In genomic region chr11:97866091-97866888, GRCm38 (mm10) we compare ENCODE assay signal across 34 mouse cellular contexts. TPM values are rescaled to one million over a fixed set of nuclear protein-coding genes. Genes with fewer than 3 reads are reported as not detected.
DNase-seq lines count a peak whose midpoint lies in the region; ATAC-seq and TF ChIP-seq lines count a peak whose summit lies in the region.
"Had no signal": no experiment of that assay in that cellular context is flagged by ENCODE, and none has a peak within 500 bp of the region (broad histone marks: within the 10 kb centered on the region; RNA-seq: fewer than 3 reads in every experiment).

No protein-coding gene starts in this region.

- TF ChIP-seq POLR2A in liver, adult 2 months (IDR thresholded peaks at IDR 0.05; ENCODE audit: extremely low read depth, insufficient read depth, low read length) = no peak

- H3K27ac ChIP-seq in intestine, embryonic 15.5 days = no peak overlapping the region
- H3K27ac ChIP-seq in intestine, postnatal 0 days (ENCODE audit: low read depth, low read length) = no peak overlapping the region
- no peak overlapping the region for H3K27ac ChIP-seq in kidney, embryonic 14.5 days (ENCODE audit: low read depth, low read length)
- no peak overlapping the region for H3K27ac ChIP-seq in liver, adult 2 months (replicated peaks; ENCODE audit: insufficient read depth, low read depth, low read length)
- H3K27ac ChIP-seq in liver, embryonic 12.5 days = no peak overlapping the region
- H3K27ac ChIP-seq: embryonic facial prominence, embryonic 12.5 days; forebrain, embryonic 15.5 days; gastrocnemius, adult 2 months; heart, adult 2 months; hindbrain, embryonic 13.5 days; kidney, postnatal 0 days; limb, embryonic 12.5 days; liver, embryonic 15.5 days; midbrain, embryonic 12.5 days; neural tube, embryonic 12.5 days had no signal

- H3K27me3 ChIP-seq in intestine, embryonic 15.5 days (replicated peaks) = no peaks in the 10 kb centered on the region
- no peaks in the 10 kb centered on the region for H3K27me3 ChIP-seq in intestine, postnatal 0 days (replicated peaks; ENCODE audit: control insufficient read depth, insufficient read depth, low read length)
- H3K27me3 ChIP-seq in kidney, embryonic 14.5 days (ENCODE audit: control insufficient read depth, insufficient read depth, low read length) = no peaks in the 10 kb centered on the region
- H3K27me3 ChIP-seq in liver, adult 2 months (ENCODE audit: control insufficient read depth, insufficient read depth, low read length) = no peaks in the 10 kb centered on the region
- H3K27me3 ChIP-seq in liver, embryonic 12.5 days (replicated peaks) = no peaks in the 10 kb centered on the region
- H3K27me3 ChIP-seq: embryonic facial prominence, embryonic 12.5 days; forebrain, embryonic 15.5 days; heart, embryonic 12.5 days; hindbrain, embryonic 13.5 days; limb, embryonic 12.5 days; liver, embryonic 15.5 days; megakaryocyte, embryonic 14.5 days; midbrain, embryonic 12.5 days; neural tube, embryonic 12.5 days; Patski had no signal

- whole genome bisulfite sequencing in intestine, embryonic 15.5 days = 77% methylated on average over 3 of the region's 3 CpGs
- 60% methylated on average over 3 of the region's 3 CpGs for WGBS in intestine, postnatal 0 days
- WGBS in kidney, embryonic 14.5 days = 95% methylated on average over 3 of the region's 3 CpGs
- 42% methylated on average over 3 of the region's 3 CpGs for WGBS in liver, adult 2 months
- WGBS in liver, embryonic 12.5 days (ENCODE audit: insufficient replicate concordance) = 82% methylated on average over 3 of the region's 3 CpGs

- no peak overlapping the region for H3K9ac ChIP-seq in intestine, embryonic 15.5 days
- no peak overlapping the region for H3K9ac ChIP-seq in intestine, postnatal 0 days (ENCODE audit: low read depth, low read length)
- no peak overlapping the region for H3K9ac ChIP-seq in kidney, embryonic 14.5 days (ENCODE audit: low read depth, low read length)
- no peak overlapping the region for H3K9ac ChIP-seq in liver, adult 2 months (ENCODE audit: low read depth, low read length)
- H3K9ac ChIP-seq in liver, embryonic 12.5 days = no peak overlapping the region
- H3K9ac ChIP-seq: embryonic facial prominence, embryonic 12.5 days; forebrain, embryonic 15.5 days; heart, embryonic 12.5 days; hindbrain, embryonic 13.5 days; limb, embryonic 12.5 days; liver, embryonic 15.5 days; midbrain, embryonic 12.5 days; neural tube, embryonic 12.5 days had no signal

- ATAC-seq in intestine, embryonic 15.5 days = 0 out of 2 replicates have a peak, but pooled peaks have one; percentile 39
- ATAC-seq in intestine, postnatal 0 days = no peak
- ATAC-seq in kidney, embryonic 14.5 days (ENCODE audit: low FRiP score, low TSS enrichment) = no peak
- no peak for ATAC-seq in liver, embryonic 12.5 days
- ATAC-seq: forebrain, embryonic 15.5 days; lung, postnatal 0 days; Patski had no signal

- no peaks in the 10 kb centered on the region for H3K79me2 ChIP-seq in liver, adult 2 months (ENCODE audit: control insufficient read depth, insufficient read depth, low read length)

- TF ChIP-seq CTCF in intestine, postnatal 0 days (IDR thresholded peaks at IDR 0.05; ENCODE audit: low read depth) = no peak
- no peak for TF ChIP-seq CTCF in liver, adult 2 months (IDR thresholded peaks at IDR 0.05; ENCODE audit: low read depth, low read length)

- H3K36me3 ChIP-seq in intestine, embryonic 15.5 days = no peaks in the 10 kb centered on the region
- H3K36me3 ChIP-seq in intestine, postnatal 0 days (ENCODE audit: control insufficient read depth, insufficient read depth) = no peaks in the 10 kb centered on the region
- H3K36me3 ChIP-seq in kidney, embryonic 14.5 days (ENCODE audit: control insufficient read depth, insufficient read depth, low read length) = no peaks in the 10 kb centered on the region
- no peaks in the 10 kb centered on the region for H3K36me3 ChIP-seq in liver, adult 2 months (ENCODE audit: control insufficient read depth, insufficient read depth, low read length)
- H3K36me3 ChIP-seq in liver, embryonic 12.5 days = no peaks in the 10 kb centered on the region
- H3K36me3 ChIP-seq: embryonic facial prominence, embryonic 12.5 days; forebrain, embryonic 15.5 days; G1E; heart, embryonic 12.5 days; hindbrain, embryonic 13.5 days; limb, embryonic 12.5 days; liver, embryonic 15.5 days; midbrain, embryonic 12.5 days; neural tube, embryonic 12.5 days had no signal

- no peaks in the 10 kb centered on the region for H3K4me1 ChIP-seq in intestine, embryonic 15.5 days (replicated peaks)
- no peaks in the 10 kb centered on the region for H3K4me1 ChIP-seq in intestine, postnatal 0 days (replicated peaks; ENCODE audit: control insufficient read depth, insufficient read depth, low read length)
- H3K4me1 ChIP-seq in kidney, embryonic 14.5 days (ENCODE audit: control insufficient read depth, insufficient read depth, low read length) = no peaks in the 10 kb centered on the region
- H3K4me1 ChIP-seq in liver, adult 2 months (ENCODE audit: control insufficient read depth, insufficient read depth, low read length) = peaks cover 4% of the 10 kb centered on the region; the same call in 1 of the 2 replicates
- no peaks in the 10 kb centered on the region for H3K4me1 ChIP-seq in liver, embryonic 12.5 days
- H3K4me1 ChIP-seq: embryonic facial prominence, embryonic 12.5 days; forebrain, embryonic 15.5 days; heart, embryonic 12.5 days; hindbrain, embryonic 13.5 days; limb, embryonic 12.5 days; liver, embryonic 15.5 days; megakaryocyte, embryonic 14.5 days; midbrain, embryonic 12.5 days; neural tube, embryonic 12.5 days had no signal

- H3K4me3 ChIP-seq in intestine, embryonic 15.5 days (replicated peaks) = no peak overlapping the region
- no peak overlapping the region for H3K4me3 ChIP-seq in intestine, postnatal 0 days (ENCODE audit: low read depth, low read length)
- H3K4me3 ChIP-seq in kidney, embryonic 14.5 days (ENCODE audit: low read length) = no peak overlapping the region
- H3K4me3 ChIP-seq in liver, adult 2 months (ENCODE audit: insufficient read depth, low read depth, low read length) = no peak overlapping the region
- no peak overlapping the region for H3K4me3 ChIP-seq in liver, embryonic 12.5 days
- H3K4me3 ChIP-seq: embryonic facial prominence, embryonic 12.5 days; forebrain, embryonic 15.5 days; gastrocnemius, adult 2 months; heart, adult 2 months; heart, embryonic 12.5 days; hindbrain, embryonic 13.5 days; limb, embryonic 12.5 days; liver, embryonic 15.5 days; megakaryocyte, embryonic 14.5 days; midbrain, embryonic 12.5 days; myocyte; neural tube, embryonic 12.5 days had no signal

- peak; percentile 12 for DNase-seq in kidney, postnatal 14 days
- DNase-seq in liver, adult 2 months (ENCODE audit: extremely low read depth, low read depth, low spot score) = peak; percentile 87
- no peak for DNase-seq in gastrocnemius, adult 18-20 months (ENCODE audit: low spot score)
- DNase-seq in right cerebral cortex, postnatal 25 days = no peak
- DNase-seq: adrenal gland, postnatal 14 days; cerebellum, adult 11 months; cerebellum, adult 9-10 months; embryo, embryonic 11 days; gastrocnemius, adult 2 months; gastrocnemius, postnatal 36 days; heart, adult 2 months; heart, postnatal 4 days; lung, postnatal 4 days; right cerebral cortex, adult 18-20 months; right cerebral cortex, postnatal 4 days; thymus, postnatal 4 days had no signal

- no peak overlapping the region for H3K4me2 ChIP-seq in intestine, embryonic 15.5 days (replicated peaks)
- H3K4me2 ChIP-seq in intestine, postnatal 0 days (replicated peaks; ENCODE audit: low read depth) = no peak overlapping the region
- no peak overlapping the region for H3K4me2 ChIP-seq in kidney, embryonic 14.5 days (replicated peaks; ENCODE audit: low read depth, low read length)
- no peak overlapping the region for H3K4me2 ChIP-seq in liver, embryonic 12.5 days
- H3K4me2 ChIP-seq: embryonic facial prominence, embryonic 12.5 days; forebrain, embryonic 15.5 days; heart, embryonic 12.5 days; hindbrain, embryonic 13.5 days; limb, embryonic 12.5 days; liver, embryonic 15.5 days; midbrain, embryonic 12.5 days; neural tube, embryonic 12.5 days had no signal

- no peaks in the 10 kb centered on the region for H3K9me3 ChIP-seq in intestine, embryonic 15.5 days
- no peaks in the 10 kb centered on the region for H3K9me3 ChIP-seq in intestine, postnatal 0 days (ENCODE audit: control insufficient read depth)
- no peaks in the 10 kb centered on the region for H3K9me3 ChIP-seq in kidney, embryonic 14.5 days (ENCODE audit: control insufficient read depth, low read length)
- H3K9me3 ChIP-seq in liver, embryonic 12.5 days (replicated peaks) = no peaks in the 10 kb centered on the region
- H3K9me3 ChIP-seq: embryonic facial prominence, embryonic 12.5 days; forebrain, embryonic 15.5 days; G1E; hindbrain, embryonic 13.5 days; limb, embryonic 12.5 days; liver, embryonic 15.5 days; midbrain, embryonic 12.5 days; neural tube, embryonic 12.5 days had no signal

RNA-seq across cellular contexts. Expression of gene Fbxo47, which starts 17.7 kb away (rescaled TPM):
- 0.65 and 0.68 TPM in 2 replicates for polyA plus RNA-seq in intestine, embryonic 15.5 days (2015; fragmentation: Nextera tagmentation; extraction: Ambion mirVana)
- polyA plus RNA-seq in intestine, postnatal 0 days (2015; fragmentation: Nextera tagmentation; extraction: Ambion mirVana) = 0.64 and 0.83 TPM in 2 replicates
- 0.33 and 0.47 TPM in 2 replicates for polyA plus RNA-seq in kidney, embryonic 14.5 days (2014; fragmentation: Nextera tagmentation; extraction: Ambion mirVana)
- 1.4 and 1.9 TPM in 2 replicates for total RNA-seq in liver, adult 2 months (2014; rRNA removed)
- polyA plus RNA-seq in liver, adult 2 months (2012; rRNA removed) = 0.17 and 0.27 TPM in 2 replicates
- 0.36 and 0.51 TPM in 2 replicates for polyA plus RNA-seq in liver, embryonic 12.5 days (2016; fragmentation: Nextera tagmentation; extraction: Ambion mirVana)
- total RNA-seq in gastrocnemius, adult 18-20 months (2021) = under 1 TPM; 0.16 to 0.38 TPM
- total RNA-seq: gastrocnemius, postnatal 36 days had no signal
- polyA plus RNA-seq: G1E had no signal

RNA-seq across cellular contexts. Expression of gene B230217C12Rik, which starts 25.7 kb away (rescaled TPM):
- 5.2 and 5.3 TPM in 2 replicates for polyA plus RNA-seq in intestine, embryonic 15.5 days (2015; fragmentation: Nextera tagmentation; extraction: Ambion mirVana)
- polyA plus RNA-seq in intestine, postnatal 0 days (2015; fragmentation: Nextera tagmentation; extraction: Ambion mirVana) = 1.8 and 2.0 TPM in 2 replicates
- polyA plus RNA-seq in kidney, embryonic 14.5 days (2014; fragmentation: Nextera tagmentation; extraction: Ambion mirVana) = 8.6 and 11.3 TPM in 2 replicates
- 0.09 and 0.27 TPM in 2 replicates for total RNA-seq in liver, adult 2 months (2014; rRNA removed)
- polyA plus RNA-seq in liver, adult 2 months (2012; rRNA removed) = 0.14 and 0.29 TPM in 2 replicates
- 1.1 and 1.3 TPM in 2 replicates for polyA plus RNA-seq in liver, embryonic 12.5 days (2016; fragmentation: Nextera tagmentation; extraction: Ambion mirVana)
- under 1 TPM; 0.19 to 0.34 TPM for total RNA-seq in gastrocnemius, adult 18-20 months (2021)
- polyA plus RNA-seq: G1E had no signal

Comparison
In these comparisons a context has a peak if more than half of its experiments do, and no peak if none do; other contexts are left out.
1. DNase-seq: peak in kidney, postnatal 14 days (single experiment) and liver, adult 2 months (single experiment); none in gastrocnemius, adult 18-20 months (single experiment) and right cerebral cortex, postnatal 25 days (single experiment).